Mouse (Mus musculus) lung, postnatal 25 days (tissue): ENCODE results near the gene Scamp2.

Source experiments
- DNase-seq: peaks from one replicate; pipeline ENCODE4 v3.0.0; 2022; ENCODE audit warnings: low spot score

Gene Scamp2

GRCm38 (mm10) chr9:57593454-57594173, 32.9 kb downstream of the Scamp2 start:
- DNase-seq: no peak

- DNase-seq: no peak
These were observed 33.4 kb downstream of the Scamp2 start for GRCm38 (mm10) chr9:57594174-57594509.

GRCm38 (mm10) chr9:57597265-57597664, 36.5 kb downstream of the Scamp2 start:
- DNase-seq: no peak

- no peak for DNase-seq
These were observed 37.2 kb downstream of the Scamp2 start for GRCm38 (mm10) chr9:57597929-57598382.

- DNase-seq: no peak
These were observed 38.3 kb downstream of the Scamp2 start for GRCm38 (mm10) chr9:57598851-57599563.

- DNase-seq: no peak
These were observed 40.0 kb downstream of the Scamp2 start for GRCm38 (mm10) chr9:57600620-57601352.

GRCm38 (mm10) chr9:57601353-57601706, 40.6 kb downstream of the Scamp2 start:
- no peak for DNase-seq

- no peak for DNase-seq
These were observed 41.4 kb downstream of the Scamp2 start for GRCm38 (mm10) chr9:57602098-57602497.

- DNase-seq: no peak
These were observed 44.1 kb downstream of the Scamp2 start for GRCm38 (mm10) chr9:57604875-57605274.

- no peak for DNase-seq
These were observed 44.8 kb downstream of the Scamp2 start for GRCm38 (mm10) chr9:57605503-57605902.

- no peak for DNase-seq
These were observed 45.6 kb downstream of the Scamp2 start, which contains the start of gene Cplx3 for GRCm38 (mm10) chr9:57606139-57606851. TSS of gene Cplx3 (minus strand) at chr9:57606281.

GRCm38 (mm10) chr9:57609803-57610202, 49.1 kb downstream of the Scamp2 start:
- DNase-seq: no peak

GRCm38 (mm10) chr9:57610359-57610826, 49.6 kb downstream of the Scamp2 start:
- no peak for DNase-seq

- no peak for DNase-seq
These were observed 51.8 kb downstream of the Scamp2 start for GRCm38 (mm10) chr9:57612587-57612986.

GRCm38 (mm10) chr9:57613975-57614374, 53.2 kb downstream of the Scamp2 start:
- DNase-seq: no peak

- no peak for DNase-seq
These were observed 54.0 kb downstream of the Scamp2 start for GRCm38 (mm10) chr9:57614786-57615185.

- DNase-seq: no peak
These were observed 56.9 kb downstream of the Scamp2 start for GRCm38 (mm10) chr9:57617556-57618169.

GRCm38 (mm10) chr9:57618854-57619253, 58.1 kb downstream of the Scamp2 start:
- no peak for DNase-seq

GRCm38 (mm10) chr9:57620674-57621073, 59.9 kb downstream of the Scamp2 start, which contains the start of gene Lman1l:
TSS of gene Lman1l (minus strand) at chr9:57620774.
- DNase-seq: no peak

GRCm38 (mm10) chr9:57624295-57624694, 63.6 kb downstream of the Scamp2 start:
- no peak for DNase-seq

- no peak for DNase-seq
These were observed 65.1 kb downstream of the Scamp2 start for GRCm38 (mm10) chr9:57625674-57626500.
